Comparison of ENCODE assay signal across 26 mouse cellular contexts in genomic region chr9:31871410-31871809, GRCm38 (mm10). TPM values are rescaled to one million over a fixed set of nuclear protein-coding genes. Genes with fewer than 3 reads are reported as not detected.
DNase-seq lines count a peak whose midpoint lies in the region; ATAC-seq lines count a peak whose summit lies in the region.
"Had no signal": no experiment of that assay in that cellular context is flagged by ENCODE, and none has a peak within 500 bp of the region (broad histone marks: within the 10 kb centered on the region; RNA-seq: fewer than 3 reads in every experiment).

No protein-coding gene starts in this region.

- no peaks in the 10 kb centered on the region for H3K9me3 ChIP-seq in embryonic facial prominence, embryonic 14.5 days (ENCODE audit: control insufficient read depth, low read length)
- H3K9me3 ChIP-seq in embryonic facial prominence, embryonic 10.5 days: no peaks in the 10 kb centered on the region
- H3K9me3 ChIP-seq: embryonic facial prominence, embryonic 12.5 days; forebrain, embryonic 13.5 days; forebrain, embryonic 15.5 days had no signal

- no peaks in the 10 kb centered on the region for H3K36me3 ChIP-seq in embryonic facial prominence, embryonic 14.5 days (ENCODE audit: control insufficient read depth, insufficient read depth, low read length)
- H3K36me3 ChIP-seq in embryonic facial prominence, embryonic 10.5 days (replicated peaks): no peaks in the 10 kb centered on the region
- H3K36me3 ChIP-seq: embryonic facial prominence, embryonic 12.5 days; forebrain, embryonic 15.5 days; G1E had no signal

- H3K4me3 ChIP-seq in embryonic facial prominence, embryonic 14.5 days (ENCODE audit: low read depth, low read length): no peak overlapping the region
- no peak overlapping the region for H3K4me3 ChIP-seq in embryonic facial prominence, embryonic 10.5 days
- H3K4me3 ChIP-seq: embryonic facial prominence, embryonic 12.5 days; forebrain, embryonic 13.5 days; forebrain, embryonic 15.5 days had no signal

- no peak overlapping the region for H3K27ac ChIP-seq in embryonic facial prominence, embryonic 14.5 days (replicated peaks; ENCODE audit: low read depth, low read length)
- H3K27ac ChIP-seq in embryonic facial prominence, embryonic 10.5 days (replicated peaks): no peak overlapping the region
- H3K27ac ChIP-seq: embryonic facial prominence, embryonic 12.5 days; forebrain, embryonic 13.5 days; forebrain, embryonic 15.5 days had no signal

- no peaks in the 10 kb centered on the region for H3K27me3 ChIP-seq in embryonic facial prominence, embryonic 14.5 days (replicated peaks; ENCODE audit: control insufficient read depth, insufficient read depth, low read length)
- no peaks in the 10 kb centered on the region for H3K27me3 ChIP-seq in embryonic facial prominence, embryonic 10.5 days (replicated peaks; ENCODE audit: low read depth, poor library complexity, severe bottlenecking)
- H3K27me3 ChIP-seq: CH12.LX; embryonic facial prominence, embryonic 12.5 days; forebrain, embryonic 13.5 days; forebrain, embryonic 15.5 days; Patski had no signal

- DNase-seq in embryonic facial prominence, embryonic 14.5 days (ENCODE audit: low spot score): peak; percentile 42
- DNase-seq in embryonic facial prominence, embryonic 10.5 days (ENCODE audit: low spot score): no peak
- peak; percentile 6 for DNase-seq in thymus, postnatal 14 days
- DNase-seq in thymus, postnatal 10 days (ENCODE audit: low spot score in 2 of 2): no peak
- DNase-seq in lung, adult 18-20 months: no peak
- DNase-seq: adrenal gland, adult 8-10 months; adrenal gland, postnatal 14 days; adrenal gland, postnatal 36 days; B cell, adult 2 months; cerebellum, adult 11 months; cerebellum, adult 18-20 months; cerebellum, adult 8-10 months; cerebellum, adult 9-11 months; cerebellum, postnatal 14 days; cerebellum, postnatal 36 days; embryo, embryonic 11 days; forebrain, postnatal 0 days had no signal

- ATAC-seq in embryonic facial prominence, embryonic 14.5 days (ENCODE audit: low read depth): peak; percentile 63; the same call in 1 of the 2 replicates
- ATAC-seq: activated CD4-positive, CD25-positive, alpha-beta regulatory T cell, adult 4 months; CD4-positive, CD25-positive, alpha-beta regulatory T cell, adult 4 months; forebrain, embryonic 13.5 days; forebrain, embryonic 15.5 days; forebrain, postnatal 0 days; Patski had no signal

- 32% methylated on average over 4 of the region's 4 CpGs for WGBS in embryonic facial prominence, embryonic 14.5 days
- WGBS in embryonic facial prominence, embryonic 10.5 days: 51% methylated on average over 4 of the region's 4 CpGs

- no peak overlapping the region for H3K4me2 ChIP-seq in embryonic facial prominence, embryonic 14.5 days (ENCODE audit: low read depth, low read length)
- H3K4me2 ChIP-seq: embryonic facial prominence, embryonic 12.5 days; forebrain, embryonic 13.5 days; forebrain, embryonic 15.5 days had no signal

- H3K9ac ChIP-seq in embryonic facial prominence, embryonic 14.5 days (ENCODE audit: low read depth, low read length): no peak overlapping the region
- H3K9ac ChIP-seq: embryonic facial prominence, embryonic 12.5 days; forebrain, embryonic 13.5 days; forebrain, embryonic 15.5 days; forebrain, postnatal 0 days had no signal

- H3K4me1 ChIP-seq in embryonic facial prominence, embryonic 14.5 days (ENCODE audit: control insufficient read depth, insufficient read depth, low read length): no peaks in the 10 kb centered on the region
- H3K4me1 ChIP-seq in embryonic facial prominence, embryonic 10.5 days: peaks cover 5% of the 10 kb centered on the region
- H3K4me1 ChIP-seq: embryonic facial prominence, embryonic 12.5 days had no signal

RNA-seq across cellular contexts. Expression of gene Barx2, which starts 41.9 kb away (rescaled TPM):
- 4.3 and 5.5 TPM in 2 replicates for polyA plus RNA-seq in embryonic facial prominence, embryonic 14.5 days (2014; fragmentation: Nextera tagmentation; extraction: Ambion mirVana)
- polyA plus RNA-seq in embryonic facial prominence, embryonic 10.5 days (2016; fragmentation: Nextera tagmentation; extraction: Ambion mirVana): 0.60 and 0.72 TPM in 2 replicates
- polyA plus RNA-seq: CD4-positive, CD25-positive, alpha-beta regulatory T cell, adult 4 months; forebrain, embryonic 11.5 days; forebrain, embryonic 13.5 days; G1E had no signal

Comparison
In these comparisons a context has a peak if more than half of its experiments do, and no peak if none do; other contexts are left out.
1. DNase-seq: peak in embryonic facial prominence, embryonic 14.5 days (single experiment) and thymus, postnatal 14 days (single experiment); none in embryonic facial prominence, embryonic 10.5 days (single experiment), thymus, postnatal 10 days (0 of 2) and lung, adult 18-20 months (0 of 2).